Mouse (Mus musculus) layer of hippocampus, adult 18-20 months (tissue): ENCODE data around the gene Hes2. TPM values are rescaled to one million over a fixed set of nuclear protein-coding genes. Genes with fewer than 3 reads are reported as not detected.

Experiments used
- DNase-seq, 2 experiments: peaks; one replicate each; pipeline ENCODE4 v3.0.0; 2022; ENCODE audit warnings: low spot score in 2 of 2
- total RNA-seq, 2 experiments: library from RNA; stranded (reverse); gene quantifications; 2 replicates each; pipeline ENCODE4 v1.2.3; 2021

Hes2 gene
- total RNA-seq, 2 experiments from 2014 or later = not detected

GRCm38 (mm10) chr4:152185510-152186204, 27.0 kb downstream of the Hes2 start:
- DNase-seq = no peak

- no peak for DNase-seq
Measured at GRCm38 (mm10) chr4:152186205-152187082, 27.8 kb downstream of the Hes2 start.

GRCm38 (mm10) chr4:152187142-152187541, 28.5 kb downstream of the Hes2 start:
- no peak for DNase-seq

- DNase-seq = no peak
Measured at GRCm38 (mm10) chr4:152188651-152189050, 30.0 kb downstream of the Hes2 start.

GRCm38 (mm10) chr4:152189071-152189470, 30.4 kb downstream of the Hes2 start:
- no peak for DNase-seq

GRCm38 (mm10) chr4:152189691-152190090, 31.0 kb downstream of the Hes2 start:
- DNase-seq = no peak

- DNase-seq = no peak
Measured at GRCm38 (mm10) chr4:152190096-152190653, 31.5 kb downstream of the Hes2 start.

GRCm38 (mm10) chr4:152190701-152191100, 32.0 kb downstream of the Hes2 start:
- DNase-seq = no peak

- DNase-seq = no peak
Measured at GRCm38 (mm10) chr4:152192569-152192968, 33.9 kb downstream of the Hes2 start.

- no peak for DNase-seq
Measured at GRCm38 (mm10) chr4:152194476-152195175, 36.0 kb downstream of the Hes2 start.

GRCm38 (mm10) chr4:152196276-152196675, 37.6 kb downstream of the Hes2 start:
- no peak for DNase-seq

- DNase-seq = no peak
Measured at GRCm38 (mm10) chr4:152197545-152197944, 38.9 kb downstream of the Hes2 start.

GRCm38 (mm10) chr4:152199617-152200016, 41.0 kb downstream of the Hes2 start:
- DNase-seq = no peak

GRCm38 (mm10) chr4:152201492-152201891, 42.8 kb downstream of the Hes2 start:
- DNase-seq = no peak

- DNase-seq = no peak
Measured at GRCm38 (mm10) chr4:152202418-152202817, 43.8 kb downstream of the Hes2 start.

GRCm38 (mm10) chr4:152202905-152203304, 44.2 kb downstream of the Hes2 start:
- peak in 1 of 2 experiments; percentile 66 for DNase-seq

- DNase-seq = no peak
Measured at GRCm38 (mm10) chr4:152204663-152205062, 46.0 kb downstream of the Hes2 start.

GRCm38 (mm10) chr4:152206199-152206598, 47.5 kb downstream of the Hes2 start:
- no peak for DNase-seq

- no peak for DNase-seq
Measured at GRCm38 (mm10) chr4:152209623-152210022, 51.0 kb downstream of the Hes2 start.
